Mouse (Mus musculus) ovary, adult 10 weeks (tissue): Measurements from ENCODE around the gene Fas. TPM values are rescaled to one million over a fixed set of nuclear protein-coding genes. Genes with fewer than 3 reads are reported as not detected.

Experiments used
- polyA plus RNA-seq: library from polyadenylated mRNA; stranded (reverse); fragments of 350-450 nt; fragmentation: Illumina TruSeq; extraction: RNeasy Lipid Tissue Mini Kit (QIAGEN cat#74804); gene quantifications from one replicate; pipeline ENCODE4 v1.2.3, GENCODE M21; 2014

Gene Fas
- polyA plus RNA-seq = 8.8 TPM

DNA sequence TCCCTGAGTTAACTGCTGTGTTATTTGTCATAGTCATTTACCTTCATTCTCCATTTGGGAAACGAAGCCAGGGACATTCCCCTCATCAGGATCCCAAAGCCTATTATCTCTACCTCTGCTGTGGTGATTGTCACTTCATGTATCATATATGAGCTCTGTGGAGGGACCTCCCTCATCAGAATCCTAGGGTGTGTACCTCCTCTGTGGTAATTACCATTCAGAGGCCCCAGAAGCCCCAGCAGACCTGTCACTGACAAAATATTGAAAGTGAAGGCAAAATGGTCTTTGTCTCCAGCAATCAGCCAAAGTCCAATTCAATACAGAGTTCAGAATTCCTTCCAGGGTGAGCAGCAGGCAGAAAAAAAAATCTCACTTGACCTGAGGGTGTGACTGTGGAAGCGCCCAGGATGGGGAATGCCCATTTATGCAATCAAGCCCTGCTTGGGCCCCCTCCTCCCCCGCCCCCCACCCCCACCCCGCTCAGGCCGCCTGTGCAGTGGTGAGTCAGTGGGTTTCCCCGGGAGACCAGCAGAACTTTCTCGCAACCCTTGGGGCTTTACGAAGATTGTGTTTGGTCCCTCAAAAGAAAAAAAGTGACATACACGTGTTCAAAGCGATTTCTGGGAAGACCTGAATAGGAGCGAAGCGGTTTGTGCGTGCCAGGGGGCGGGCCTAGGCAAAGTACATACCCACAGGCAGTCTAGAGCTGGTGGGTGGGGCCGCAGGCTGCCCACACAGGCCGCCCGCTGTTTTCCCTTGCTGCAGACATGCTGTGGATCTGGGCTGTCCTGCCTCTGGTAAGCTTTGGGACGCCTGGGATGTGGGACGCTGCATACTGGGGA, at the start of gene Fas:
Fas (plus strand) TSS at position 719 of the 842 bp plus-strand sequence.

DNA sequence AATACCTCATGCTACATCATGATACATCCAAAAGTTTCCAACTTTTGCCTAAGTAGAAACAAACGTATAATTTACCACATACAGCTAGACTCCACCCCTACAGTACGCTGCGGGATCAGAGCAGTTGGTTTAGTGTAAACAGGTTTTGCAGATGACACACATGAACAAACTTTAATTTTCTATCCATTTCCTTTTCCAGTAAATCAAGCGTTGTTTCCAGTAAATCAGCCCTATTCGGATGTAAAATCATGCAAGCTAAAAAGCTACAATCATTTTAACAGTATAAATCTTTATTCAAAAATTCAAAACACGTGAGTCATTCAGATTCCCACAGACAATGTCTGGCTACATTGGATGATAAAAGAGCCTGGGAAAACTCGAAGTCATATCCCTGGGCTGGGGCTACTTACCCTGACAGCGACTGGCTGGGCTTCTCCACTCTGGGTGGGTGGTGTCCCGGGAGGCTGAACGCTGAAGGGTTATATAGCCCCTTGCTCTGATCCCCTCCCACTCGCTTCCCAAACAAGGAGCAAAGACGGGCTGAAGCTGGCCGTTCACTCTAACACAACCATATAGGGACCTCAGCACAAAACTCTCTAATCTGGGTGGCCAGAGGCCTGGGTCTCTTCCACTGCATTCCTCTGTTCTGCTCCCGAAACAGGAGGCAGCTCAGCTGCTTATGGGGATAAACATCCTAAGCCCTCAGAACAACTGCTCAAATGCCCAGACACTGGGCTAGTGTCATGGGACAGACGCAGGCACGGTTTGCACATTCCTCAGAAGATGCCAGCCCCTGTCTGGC, 35.4 kb upstream of the Fas start, which contains the start of gene Acta2:
Acta2 (minus strand) TSS at position 711 of the 802 bp plus-strand sequence.

Other genes with a start within 250 kb of the Fas start
- gene Lipn, start 223.3 kb upstream of the Fas start, polyA plus RNA-seq = not detected
- not detected for gene Lipm, start 189.7 kb upstream of the Fas start, polyA plus RNA-seq
- gene Ankrd22, start 124.6 kb upstream of the Fas start, polyA plus RNA-seq = not detected
- gene Stambpl1, start 98.4 kb upstream of the Fas start, polyA plus RNA-seq = 14.9 TPM
- gene Acta2, start 35.1 kb upstream of the Fas start, polyA plus RNA-seq = 154 TPM
- 1.1 TPM for gene Ch25h, start 184.5 kb downstream of the Fas start, polyA plus RNA-seq
- gene Lipa, start 236.8 kb downstream of the Fas start, polyA plus RNA-seq = 101 TPM